Mouse (Mus musculus) cerebellum, postnatal 25 days (tissue): ENCODE data around the gene Ttc3.

ENCODE experiments used
- DNase-seq, 2 experiments: peaks; one replicate each; pipeline ENCODE4 v3.0.0; 2021; ENCODE audit warnings: mixed read lengths in 2 of 2

Ttc3 gene

DNA sequence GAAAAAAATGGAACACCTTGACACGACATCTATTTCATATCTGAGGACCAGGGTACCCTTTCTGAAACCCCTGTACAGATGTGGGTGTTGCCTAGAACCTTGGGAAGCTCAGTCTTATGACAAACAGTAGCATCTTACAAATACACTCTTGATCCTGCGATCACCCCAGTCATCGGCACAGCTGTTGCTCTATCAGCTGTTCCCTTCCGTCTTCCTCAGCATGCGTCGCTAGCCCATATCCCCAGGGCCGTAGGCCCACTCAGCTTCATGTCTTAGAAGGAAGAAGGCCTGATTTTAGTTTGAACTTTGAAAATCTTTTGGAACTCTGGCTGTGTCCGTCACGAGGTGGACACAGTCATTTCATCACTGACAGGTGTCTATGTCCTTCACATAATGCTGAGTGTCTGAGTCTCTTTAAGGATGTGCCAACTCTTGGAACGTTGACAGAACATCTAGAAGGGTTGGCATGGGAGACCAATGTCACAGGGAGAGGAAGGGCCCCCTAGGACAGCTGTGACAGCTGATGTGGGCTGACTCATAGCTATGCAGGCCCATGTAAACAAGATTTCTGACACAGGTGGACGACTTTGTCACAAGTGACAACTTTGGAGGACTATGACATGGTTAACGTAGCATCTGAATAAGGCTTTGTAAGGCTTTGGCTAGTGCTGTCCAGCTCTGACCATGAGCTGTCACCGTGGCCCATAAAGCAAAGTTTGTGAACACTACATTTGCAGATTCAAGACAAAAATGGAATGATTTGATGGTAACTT is 9.7 kb upstream of the Ttc3 start:
- DNase-seq = no peak

DNA sequence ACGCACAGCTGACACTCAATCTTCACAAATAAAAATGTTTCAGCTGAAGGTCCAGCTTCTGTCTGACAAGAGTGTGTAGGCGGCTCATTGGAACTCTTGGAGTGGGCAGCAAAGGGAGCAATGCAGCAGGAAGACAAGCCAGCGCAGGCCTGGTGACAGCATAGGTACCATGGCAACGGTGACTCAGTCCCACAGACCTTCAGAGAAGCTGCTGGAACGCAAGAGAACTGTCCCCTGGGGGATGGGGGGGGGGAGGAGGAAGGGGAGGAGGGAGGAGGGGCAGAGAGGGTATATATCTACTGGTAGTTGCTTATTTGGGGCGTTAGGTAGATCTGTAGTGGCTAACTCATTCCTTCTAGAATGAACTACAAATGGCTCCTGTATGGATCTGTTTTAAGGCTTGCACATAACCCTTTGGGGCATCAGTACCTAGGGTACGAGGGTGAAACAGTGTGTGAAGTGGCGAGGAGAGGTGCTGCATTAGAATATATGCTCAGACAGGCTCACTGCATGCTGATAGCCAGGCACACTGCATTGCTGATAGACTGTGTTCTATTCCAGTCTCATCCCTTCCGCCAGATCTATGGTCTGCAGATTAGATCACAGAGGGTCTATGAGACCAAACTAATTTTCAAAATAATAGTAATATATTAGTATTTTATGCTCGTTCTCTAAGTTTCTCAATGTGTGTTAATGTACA is 8.1 kb upstream of the Ttc3 start:
- DNase-seq = peak; percentile 53 to 73

DNA sequence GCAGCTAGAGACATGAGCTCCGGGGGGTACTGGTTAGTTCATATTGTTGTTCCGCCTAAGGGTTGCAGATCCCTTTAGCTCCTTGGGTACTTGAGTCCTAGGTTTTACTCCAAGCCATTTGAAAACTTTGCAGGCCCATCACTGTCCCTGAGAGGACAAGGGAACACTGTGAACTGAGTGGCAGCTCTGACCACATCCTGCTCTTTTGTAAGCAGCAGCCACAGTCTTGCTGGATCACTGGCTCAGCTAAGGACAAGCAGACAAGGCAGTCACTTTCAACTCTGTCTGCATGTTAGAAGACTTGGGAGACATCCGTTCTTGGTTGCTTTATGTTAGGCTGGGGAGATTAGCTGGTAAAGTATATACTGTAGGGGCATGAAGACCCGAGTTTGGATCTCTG is 6.6 kb upstream of the Ttc3 start:
- no peak for DNase-seq

GRCm38 (mm10) chr16:94365435-94365834 is 5.0 kb upstream of the Ttc3 start:
- no peak for DNase-seq

GRCm38 (mm10) chr16:94369596-94370172 is 734 bp upstream of the Ttc3 start:
- DNase-seq = peak in 1 of 2 experiments; percentile 60

- no peak for DNase-seq
Observed at GRCm38 (mm10) chr16:94370915-94371300, 490 bp downstream of the Ttc3 start.

GRCm38 (mm10) chr16:94371301-94371931 is 998 bp downstream of the Ttc3 start, which contains the start of gene Pigp:
Pigp (minus strand) TSS chr16:94371842.
- peak; percentile 81 to 82 for DNase-seq

DNA sequence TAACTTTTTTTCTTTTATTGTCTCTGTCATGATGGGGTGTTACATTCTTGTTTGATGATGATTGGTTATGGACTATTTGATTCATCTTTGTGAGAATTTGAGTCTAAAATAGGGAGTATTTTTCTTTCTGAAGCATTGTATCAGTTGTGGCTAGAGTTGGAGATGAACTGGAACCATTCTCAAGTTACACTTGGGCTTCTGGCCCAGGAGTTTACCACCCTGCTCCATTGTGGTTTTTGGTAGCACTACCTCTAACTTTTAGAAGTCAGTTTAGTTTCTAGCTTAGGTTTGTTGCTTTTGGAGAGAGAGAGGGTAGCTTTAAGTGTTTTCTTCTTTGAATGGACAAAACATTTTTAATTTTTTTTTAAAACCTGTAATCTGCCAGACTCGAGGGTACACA is 9.0 kb downstream of the Ttc3 start:
- no peak for DNase-seq

DNA sequence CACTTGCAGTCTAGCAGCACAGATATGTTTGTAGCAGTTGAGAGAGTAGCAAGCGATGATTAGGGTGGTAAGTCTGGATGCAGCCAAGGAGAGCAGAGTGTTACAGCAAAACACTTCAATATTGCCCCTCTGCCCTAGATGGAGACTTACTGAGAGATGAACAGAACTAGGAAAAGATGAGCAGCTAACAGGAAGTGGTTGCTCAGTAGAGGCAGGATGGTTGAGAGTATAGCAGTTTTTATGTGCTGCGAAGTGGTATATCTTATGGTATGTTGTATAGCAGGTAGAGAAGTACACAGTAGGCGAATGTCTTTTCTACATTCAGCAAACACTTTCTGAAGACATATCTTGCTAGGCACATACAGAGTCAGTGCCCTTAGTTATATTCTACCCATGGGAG is 12.9 kb downstream of the Ttc3 start:
- DNase-seq = no peak

- no peak for DNase-seq
Observed at GRCm38 (mm10) chr16:94387690-94388089, 17.3 kb downstream of the Ttc3 start.

- no peak for DNase-seq
Observed at GRCm38 (mm10) chr16:94392299-94392698, 21.9 kb downstream of the Ttc3 start.

DNA sequence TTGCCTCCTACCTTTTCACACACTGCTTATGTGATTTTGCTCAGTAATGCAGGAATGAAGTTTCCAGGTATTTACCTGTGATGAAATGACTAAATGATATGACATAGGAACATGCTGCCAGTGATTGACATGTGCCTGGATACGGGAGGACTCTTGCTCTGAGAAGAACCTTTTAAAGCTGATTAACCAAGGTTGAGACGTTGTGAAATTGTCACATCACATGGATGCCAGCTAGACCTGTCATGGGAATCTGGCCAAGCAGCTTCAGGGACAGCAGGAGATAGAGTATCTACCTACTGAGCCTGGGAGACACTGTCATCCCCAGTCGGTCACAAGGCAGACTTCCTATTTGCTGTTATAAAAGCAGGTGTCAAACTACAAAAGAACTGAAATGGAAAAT is 24.6 kb downstream of the Ttc3 start:
- peak; percentile 38 to 62 for DNase-seq

- DNase-seq = no peak
Observed at GRCm38 (mm10) chr16:94396641-94397040, 26.2 kb downstream of the Ttc3 start.

DNA sequence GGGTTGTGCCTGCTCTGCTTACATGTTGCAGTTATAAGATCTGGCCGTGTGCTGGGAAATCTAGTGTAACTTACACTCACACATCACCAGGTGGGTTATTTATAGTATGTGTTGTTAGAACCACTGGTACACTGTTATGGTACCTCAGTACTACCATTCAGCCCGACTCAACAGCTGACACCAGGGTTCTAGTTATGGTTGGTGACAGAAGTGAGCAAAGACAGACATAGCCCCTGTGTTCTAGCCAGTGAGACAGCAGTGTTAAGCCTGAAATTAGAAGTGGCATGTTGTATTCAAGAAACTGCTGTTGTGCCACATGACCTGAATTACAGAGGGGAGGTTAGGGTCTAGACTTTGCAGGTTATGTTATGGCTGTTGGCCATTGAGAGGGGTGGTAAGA is 28.7 kb downstream of the Ttc3 start:
- no peak for DNase-seq

DNA sequence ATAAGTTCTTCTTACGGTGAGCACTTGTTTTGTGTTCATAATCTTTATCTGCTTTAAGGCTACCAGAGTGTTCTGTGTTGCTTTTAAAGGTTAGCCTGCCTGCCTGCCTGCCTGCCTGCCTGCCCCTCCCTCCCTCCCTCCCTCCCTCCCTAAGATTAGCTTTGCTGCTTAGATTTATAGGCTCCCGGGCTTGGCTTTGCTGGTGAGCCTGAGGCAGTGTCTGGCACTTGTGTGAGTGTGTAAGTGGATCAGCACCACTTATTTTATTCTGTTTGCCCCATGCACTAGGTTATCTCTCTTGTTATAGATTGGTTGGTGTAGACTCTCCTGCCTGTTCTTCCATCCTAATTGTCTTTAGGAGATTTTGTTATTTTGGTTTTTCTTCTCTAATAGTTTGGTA is 31.2 kb downstream of the Ttc3 start:
- no peak for DNase-seq

GRCm38 (mm10) chr16:94402185-94402584 is 31.8 kb downstream of the Ttc3 start:
- DNase-seq = peak; percentile 40 to 72

- DNase-seq = no peak
Observed at GRCm38 (mm10) chr16:94411287-94411686, 40.9 kb downstream of the Ttc3 start.

DNA sequence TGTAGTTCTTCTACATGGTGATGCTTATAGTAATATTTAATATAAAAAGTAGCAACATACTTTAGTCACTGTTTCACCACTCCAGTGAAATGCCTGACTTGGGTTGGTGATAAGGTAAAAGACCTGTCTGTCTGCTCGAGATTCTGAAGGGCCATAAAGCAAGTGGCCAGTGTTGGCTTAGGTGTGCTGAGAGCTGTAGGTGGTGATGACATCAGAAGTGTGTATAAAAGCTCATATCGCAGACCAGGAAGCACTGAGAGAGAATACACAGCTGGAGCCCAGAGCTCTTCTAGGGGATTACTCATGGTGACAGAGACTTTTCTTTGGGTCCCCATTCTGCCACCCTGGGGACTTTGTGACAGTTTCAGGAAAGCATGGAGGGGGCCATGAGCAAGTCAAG is 41.8 kb downstream of the Ttc3 start:
- no peak for DNase-seq

DNA sequence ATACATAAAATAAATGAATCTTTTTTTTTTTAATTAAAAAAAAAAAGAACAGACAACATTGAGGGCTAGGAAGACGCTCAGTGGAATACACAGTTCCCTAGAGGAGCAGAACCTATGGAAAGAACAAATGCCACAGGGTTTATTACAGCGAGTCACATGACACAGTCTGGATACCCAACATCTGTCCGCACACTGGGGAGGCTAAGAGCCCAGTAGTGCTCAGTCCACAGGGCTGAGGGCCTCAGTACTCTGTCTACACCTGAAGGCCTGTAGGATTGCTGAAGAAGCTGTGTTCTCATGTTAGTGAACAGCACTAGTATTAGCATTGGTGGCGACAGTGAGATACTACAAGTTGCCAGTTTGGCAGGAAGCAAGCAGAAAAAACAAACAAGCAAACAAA is 42.3 kb downstream of the Ttc3 start:
- DNase-seq = no peak

- no peak for DNase-seq
Observed at GRCm38 (mm10) chr16:94414151-94414550, 43.7 kb downstream of the Ttc3 start.

DNA sequence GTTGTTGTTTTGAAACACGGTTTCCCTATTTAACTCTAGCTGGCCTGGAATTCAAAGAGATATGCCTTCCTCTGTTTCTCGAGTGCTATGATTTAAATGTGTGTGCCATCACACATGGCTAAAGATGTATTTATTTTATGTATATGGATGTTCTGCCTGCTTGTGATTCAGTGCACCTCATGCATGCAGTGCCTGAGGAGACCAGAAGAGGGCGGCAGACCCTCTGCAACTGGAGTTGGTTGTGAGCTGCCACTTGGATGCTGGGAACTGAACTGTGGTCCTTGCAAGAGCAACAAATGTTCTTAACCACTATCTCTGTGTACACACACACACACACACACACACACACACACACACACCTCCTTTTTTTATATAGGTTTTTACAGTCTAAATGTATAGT is 50.1 kb downstream of the Ttc3 start:
- peak in 1 of 2 experiments; percentile 25 for DNase-seq

DNA sequence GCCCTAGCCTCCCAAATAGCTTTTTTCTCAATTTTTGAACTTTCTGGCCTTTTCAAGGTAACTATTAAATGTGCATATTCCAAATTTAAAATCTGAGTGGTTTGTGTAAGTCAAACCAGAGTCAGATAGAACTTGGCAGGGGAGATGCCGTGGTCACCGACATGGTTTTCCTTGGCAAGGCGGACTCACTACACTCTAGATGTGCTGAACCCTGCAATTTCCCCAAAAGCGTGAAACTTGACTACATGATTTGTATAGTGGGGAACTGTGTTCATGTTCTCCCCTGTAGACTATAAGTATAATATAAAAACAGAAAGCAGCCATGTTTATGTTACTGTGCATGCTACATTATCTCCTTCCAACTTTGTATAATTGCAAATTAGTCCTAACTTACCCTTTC is 58.5 kb downstream of the Ttc3 start:
- DNase-seq = no peak

GRCm38 (mm10) chr16:94435495-94436234 is 65.2 kb downstream of the Ttc3 start:
- no peak for DNase-seq
